Mouse (Mus musculus): ENCODE data around the gene Phactr4. TPM values are rescaled to one million over a fixed set of nuclear protein-coding genes. Genes with fewer than 3 reads are reported as not detected.

Phactr4 gene
- polyA plus RNA-seq, 1 experiment from 2014 or later, result 15.3 TPM

DNA sequence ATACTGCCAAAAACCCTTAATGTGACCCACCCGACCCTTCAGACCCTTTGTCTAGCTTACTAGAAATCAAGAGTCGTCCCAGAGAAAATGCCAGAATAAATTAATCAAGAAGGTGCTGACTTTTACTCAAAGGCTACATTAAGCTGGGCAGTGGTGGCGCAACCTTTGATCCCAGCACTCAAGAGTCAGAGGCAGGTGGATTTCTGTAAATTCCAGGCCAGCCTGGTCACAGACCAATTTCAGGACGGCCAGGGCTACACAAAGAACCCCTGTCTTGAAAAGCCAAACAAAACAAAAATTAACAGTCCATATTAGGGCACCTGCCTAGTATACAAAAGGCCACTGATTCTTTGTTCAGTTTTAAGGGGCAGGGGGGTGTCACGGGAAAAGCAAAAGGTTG, 95.8 kb downstream of the Phactr4 start:
- ATAC-seq, result no peak

DNA sequence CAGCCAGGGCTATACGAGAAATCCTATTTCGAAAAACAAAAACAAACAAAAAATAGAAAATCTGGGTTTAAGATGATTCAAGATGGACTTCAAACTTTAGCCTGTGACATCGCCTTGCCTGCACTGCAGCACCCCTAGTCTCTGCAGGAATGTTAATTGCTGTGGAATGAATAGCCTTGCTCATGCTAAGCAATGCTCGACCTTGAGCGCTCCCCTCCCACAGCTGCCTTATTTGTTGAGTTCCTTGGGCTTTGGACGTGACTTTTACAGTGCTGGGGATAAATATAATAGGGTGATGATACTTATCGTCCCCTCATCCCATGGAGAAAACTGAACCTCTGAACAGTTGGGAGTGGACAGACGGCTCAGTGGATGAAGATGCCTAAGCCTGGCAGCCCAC, 106.6 kb downstream of the Phactr4 start:
- no peak for ATAC-seq
- H3K4me1 ChIP-seq (ENCODE audit: insufficient read depth, low read depth, low read length), result no peaks in the 10 kb centered on the region
- no peak overlapping the region for H3K9ac ChIP-seq (replicated peaks; ENCODE audit: low read depth)
- H3K4me2 ChIP-seq (replicated peaks; ENCODE audit: low read depth, low read length), result no peak overlapping the region
- no peak overlapping the region for H3K4me3 ChIP-seq (ENCODE audit: low read depth, low read length)
- no peak for DNase-seq (ENCODE audit: low spot score)
- TF ChIP-seq CTCF (IDR thresholded peaks at IDR 0.05), result no peak
- TF ChIP-seq EP300 (IDR thresholded peaks at IDR 0.05), result no peak
- 89% methylated on average over 8 of the region's 8 CpGs for WGBS
- no peaks in the 10 kb centered on the region for H3K9me3 ChIP-seq (ENCODE audit: low read length)
- H3K27me3 ChIP-seq (replicated peaks; ENCODE audit: insufficient read depth, low read length), result no peaks in the 10 kb centered on the region
- no peak overlapping the region for H3K27ac ChIP-seq (ENCODE audit: low read length)
- peaks cover 17% of the 10 kb centered on the region; the same call in 1 of the 2 replicates for H3K36me3 ChIP-seq (ENCODE audit: insufficient read depth, low read length)

More for the DNA sequence above, 95.8 kb downstream of the Phactr4 start:
- Histone ChIP-seq H3K27me3 (replicated peaks; ENCODE audit: insufficient read depth, low read length) (no peaks in the 10 kb centered on the region), H3K9ac (replicated peaks; ENCODE audit: low read depth) (no peak overlapping the region), H3K4me3 (ENCODE audit: low read depth, low read length) (no peak overlapping the region), H3K4me2 (replicated peaks; ENCODE audit: low read depth, low read length) (no peak overlapping the region), H3K4me1 (ENCODE audit: insufficient read depth, low read depth, low read length) (0 out of 2 replicates have a peak, but pooled peaks cover 7% of the 10 kb centered on the region), H3K36me3 (ENCODE audit: insufficient read depth, low read length) (0 out of 2 replicates have a peak, but pooled peaks cover 16% of the 10 kb centered on the region), H3K9me3 (ENCODE audit: low read length) (no peaks in the 10 kb centered on the region), H3K27ac (ENCODE audit: low read length) (no peak overlapping the region)
- TF ChIP-seq CTCF (IDR thresholded peaks at IDR 0.05), result no peak
- TF ChIP-seq EP300 (IDR thresholded peaks at IDR 0.05), result no peak
- WGBS, result 74% methylated on average over 5 of the region's 5 CpGs
- DNase-seq (ENCODE audit: low spot score), result no peak

DNA sequence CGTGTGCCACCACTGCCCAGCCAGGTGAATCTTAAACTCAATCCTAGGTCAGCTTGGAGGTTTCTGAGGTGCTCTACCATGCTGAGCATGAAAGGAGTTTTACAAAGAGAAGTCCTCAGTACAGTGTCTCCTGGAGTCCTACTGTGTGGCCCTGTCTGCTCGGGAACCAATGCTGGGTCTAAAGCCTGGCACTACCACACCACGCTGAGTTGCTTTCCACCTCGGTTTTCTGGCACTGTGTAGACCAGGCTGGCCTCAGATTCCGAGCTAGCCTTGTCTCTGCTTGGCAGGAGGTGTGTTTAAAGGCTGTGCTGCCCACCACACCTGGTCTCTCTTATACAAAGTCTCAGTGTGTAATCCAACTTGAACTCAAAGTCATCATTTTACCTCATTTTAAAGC, 109.7 kb downstream of the Phactr4 start:
- TF ChIP-seq EP300 (IDR thresholded peaks at IDR 0.05) (no peak), CTCF (IDR thresholded peaks at IDR 0.05) (no peak)
- Histone ChIP-seq H3K9ac (replicated peaks; ENCODE audit: low read depth) (no peak overlapping the region), H3K4me1 (ENCODE audit: insufficient read depth, low read depth, low read length) (peaks cover 9% of the 10 kb centered on the region; the same call in 1 of the 2 replicates), H3K4me3 (ENCODE audit: low read depth, low read length) (no peak overlapping the region), H3K9me3 (ENCODE audit: low read length) (no peaks in the 10 kb centered on the region), H3K36me3 (ENCODE audit: insufficient read depth, low read length) (peaks cover 12% of the 10 kb centered on the region; the same call in 1 of the 2 replicates), H3K27ac (ENCODE audit: low read length) (no peak overlapping the region), H3K27me3 (replicated peaks; ENCODE audit: insufficient read depth, low read length) (no peaks in the 10 kb centered on the region), H3K4me2 (replicated peaks; ENCODE audit: low read depth, low read length) (no peak overlapping the region)
- no peak for DNase-seq (ENCODE audit: low spot score)
- ATAC-seq, result no peak
- 84% methylated on average over 5 of the region's 5 CpGs for WGBS

DNA sequence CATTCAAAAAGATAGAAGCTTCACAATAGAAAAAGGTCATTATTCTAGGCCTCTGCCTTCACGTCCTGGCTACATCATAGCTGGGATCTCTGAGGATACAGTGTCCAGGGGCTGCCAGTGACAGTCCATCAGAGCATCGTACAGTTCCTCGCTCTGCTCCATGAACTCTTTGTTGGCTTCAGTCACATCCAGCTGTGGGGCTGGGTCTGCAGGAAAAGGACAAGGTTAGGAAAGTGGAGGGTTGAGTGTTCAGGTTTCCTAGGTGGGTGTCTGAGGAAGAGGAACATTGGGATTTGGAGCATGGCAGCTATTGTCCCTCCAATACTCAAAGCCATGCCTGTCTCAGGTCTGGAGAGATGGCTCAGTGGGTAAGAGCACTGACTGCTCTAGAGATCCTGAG, 110.5 kb downstream of the Phactr4 start:
- Histone ChIP-seq H3K4me3 (ENCODE audit: low read depth, low read length) (no peak overlapping the region), H3K4me2 (replicated peaks; ENCODE audit: low read depth, low read length) (no peak overlapping the region), H3K9ac (replicated peaks; ENCODE audit: low read depth) (no peak overlapping the region), H3K36me3 (ENCODE audit: insufficient read depth, low read length) (peaks cover 9% of the 10 kb centered on the region; the same call in 1 of the 2 replicates), H3K27ac (ENCODE audit: low read length) (no peak overlapping the region), H3K27me3 (replicated peaks; ENCODE audit: insufficient read depth, low read length) (no peaks in the 10 kb centered on the region), H3K9me3 (ENCODE audit: low read length) (no peaks in the 10 kb centered on the region), H3K4me1 (ENCODE audit: insufficient read depth, low read depth, low read length) (peaks cover 9% of the 10 kb centered on the region; the same call in 1 of the 2 replicates)
- TF ChIP-seq EP300 (IDR thresholded peaks at IDR 0.05) (no peak), CTCF (IDR thresholded peaks at IDR 0.05) (no peak)
- ATAC-seq (no peak), DNase-seq (ENCODE audit: low spot score) (no peak)
- 47% methylated on average over 3 of the region's 3 CpGs for WGBS

DNA sequence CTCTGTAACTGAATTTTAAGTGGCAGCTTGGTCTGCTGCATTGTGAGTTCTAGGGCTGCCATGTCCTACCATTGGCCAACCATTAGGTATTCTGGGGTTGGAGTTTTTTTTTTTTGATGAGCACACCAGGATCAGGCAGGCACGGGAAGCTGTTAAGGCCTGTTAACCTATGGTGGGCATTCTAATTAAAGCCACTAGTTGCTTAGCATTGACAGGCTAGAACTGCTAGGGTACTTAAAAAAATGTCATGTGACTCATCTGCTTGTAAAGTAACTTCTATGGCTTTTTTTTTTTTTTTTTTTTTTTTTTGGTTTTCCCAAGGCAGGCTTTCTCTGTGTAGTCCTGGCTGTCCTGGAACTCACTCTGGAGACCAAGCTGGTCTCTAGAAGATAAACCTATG, 111.1 kb downstream of the Phactr4 start:
- Histone ChIP-seq H3K9ac (replicated peaks; ENCODE audit: low read depth) (no peak overlapping the region), H3K4me2 (replicated peaks; ENCODE audit: low read depth, low read length) (no peak overlapping the region), H3K27ac (ENCODE audit: low read length) (no peak overlapping the region), H3K27me3 (replicated peaks; ENCODE audit: insufficient read depth, low read length) (no peaks in the 10 kb centered on the region), H3K4me1 (ENCODE audit: insufficient read depth, low read depth, low read length) (peaks cover 9% of the 10 kb centered on the region; the same call in 1 of the 2 replicates), H3K4me3 (ENCODE audit: low read depth, low read length) (no peak overlapping the region), H3K36me3 (ENCODE audit: insufficient read depth, low read length) (0 out of 2 replicates have a peak, but pooled peaks cover 5% of the 10 kb centered on the region), H3K9me3 (ENCODE audit: low read length) (no peaks in the 10 kb centered on the region)
- TF ChIP-seq CTCF (IDR thresholded peaks at IDR 0.05) (no peak), EP300 (IDR thresholded peaks at IDR 0.05) (no peak)
- DNase-seq (ENCODE audit: low spot score) (no peak), ATAC-seq (no peak)
- WGBS, result 38% methylated on average over 1 of the region's 1 CpGs

DNA sequence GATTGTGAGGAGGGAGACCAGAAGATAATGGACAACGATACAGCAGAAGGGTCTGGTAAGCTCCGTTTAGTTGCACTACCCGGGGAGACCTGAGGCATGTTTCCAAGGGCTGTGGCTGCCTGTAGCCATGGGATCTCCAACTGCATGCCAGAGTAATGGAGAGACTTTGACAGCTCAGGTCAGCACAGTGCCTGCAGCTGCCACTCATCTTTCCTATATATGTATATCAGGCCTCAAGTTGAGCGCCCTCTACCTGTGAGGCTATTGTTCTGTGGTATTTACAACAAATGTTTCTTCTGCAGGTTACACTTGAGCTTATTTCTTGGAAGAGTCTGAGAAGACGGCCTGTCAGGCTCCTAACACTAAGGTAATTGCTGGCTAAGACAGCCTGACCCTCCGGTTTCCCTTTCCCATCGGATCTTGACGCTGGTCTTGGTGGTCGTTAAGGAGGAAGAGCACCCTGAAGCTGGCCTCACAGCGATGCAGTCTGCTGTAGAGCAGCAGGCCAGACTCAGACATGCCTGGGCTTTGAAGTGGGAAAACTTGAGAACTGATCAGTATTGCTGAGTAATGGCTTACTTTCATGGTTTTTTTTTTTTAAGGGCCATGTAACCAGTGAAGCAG, 112.3 kb downstream of the Phactr4 start:
- Histone ChIP-seq H3K36me3 (ENCODE audit: insufficient read depth, low read length) (0 out of 2 replicates have a peak, but pooled peaks cover 5% of the 10 kb centered on the region), H3K27ac (ENCODE audit: low read length) (no peak overlapping the region), H3K9ac (replicated peaks; ENCODE audit: low read depth) (peak overlapping the region; percentile 87; the same call in 1 of the 2 replicates), H3K4me2 (replicated peaks; ENCODE audit: low read depth, low read length) (peak overlapping the region; percentile 76), H3K4me1 (ENCODE audit: insufficient read depth, low read depth, low read length) (peaks cover 9% of the 10 kb centered on the region; the same call in 1 of the 2 replicates), H3K9me3 (ENCODE audit: low read length) (no peaks in the 10 kb centered on the region), H3K27me3 (replicated peaks; ENCODE audit: insufficient read depth, low read length) (no peaks in the 10 kb centered on the region), H3K4me3 (ENCODE audit: low read depth, low read length) (peak overlapping the region; percentile 78; the same call in 1 of the 2 replicates)
- peak; percentile 69 for TF ChIP-seq CTCF (IDR thresholded peaks at IDR 0.05)
- TF ChIP-seq EP300 (IDR thresholded peaks at IDR 0.05), result no peak
- 33% methylated on average over 10 of the region's 10 CpGs for WGBS
- peak; percentile 71 for DNase-seq (ENCODE audit: low spot score)
- ATAC-seq, result peak; percentile 18

All from lung, postnatal 0 days (tissue).